Mouse (Mus musculus) MEL (cell line): ENCODE data around the gene Grcc10. TPM values are rescaled to one million over a fixed set of nuclear protein-coding genes. Genes with fewer than 3 reads are reported as not detected.

Source experiments
- DNase-seq: peaks from one replicate; pipeline ENCODE4 v3.0.0; 2011; ENCODE audit warnings: low read depth, low spot score
- H3K27ac ChIP-seq: 2 replicates; pipeline ENCODE4 v1.5.1; 2012; ENCODE audit warnings: low read depth, mild to moderate bottlenecking, control low read depth, low read length, moderate library complexity; ENCODE audit not compliant: control insufficient read depth
- H3K27me3 ChIP-seq, 2 experiments: fragments of 150-350 bp in 1 of 2; sonication (generic) in 1 of 2; 2 replicates each; pipeline ENCODE4 v1.6.1; 2012; ENCODE audit warnings: low read length in 2 of 2, mild to moderate bottlenecking in 2 of 2, improper control_type of control experiment in 1 of 2, moderate library complexity in 1 of 2; ENCODE audit not compliant: insufficient read depth in 2 of 2, control insufficient read depth in 1 of 2
- H3K36me3 ChIP-seq, 2 experiments: 2 replicates each; pipeline ENCODE4 v1.6.1; 2012 to 2014; ENCODE audit warnings: low read length in 2 of 2, improper control_type of control experiment in 1 of 2, inconsistent platforms in 1 of 2, mild to moderate bottlenecking in 1 of 2; ENCODE audit not compliant: insufficient read depth in 2 of 2, control insufficient read depth in 1 of 2
- H3K4me1 ChIP-seq, 2 experiments: fragments of 150-350 bp in 1 of 2; sonication (generic) in 1 of 2; 2 replicates each; pipeline ENCODE4 v1.6.1; 2012; ENCODE audit warnings: low read length in 2 of 2, improper control_type of control experiment in 1 of 2, mild to moderate bottlenecking in 1 of 2; ENCODE audit not compliant: insufficient read depth in 2 of 2, control insufficient read depth in 1 of 2
- H3K4me3 ChIP-seq, 2 experiments: fragments of 150-350 bp in 1 of 2; sonication (generic) in 1 of 2; 2 replicates each; pipeline ENCODE4 v1.5.1; 2012; ENCODE audit warnings: low read depth in 2 of 2, low read length in 2 of 2, mild to moderate bottlenecking in 2 of 2, moderate library complexity in 2 of 2, control low read depth in 1 of 2, improper control_type of control experiment in 1 of 2; ENCODE audit not compliant: control insufficient read depth in 1 of 2, insufficient read depth in 1 of 2
- H3K79me2 ChIP-seq: 2 replicates; pipeline ENCODE4 v1.6.1; 2012; ENCODE audit warnings: mild to moderate bottlenecking, low read length, moderate library complexity; ENCODE audit not compliant: control insufficient read depth, poor library complexity, insufficient read depth
- H3K9ac ChIP-seq: 2 replicates; pipeline ENCODE4 v1.6.1; 2012; ENCODE audit warnings: low read depth, mild to moderate bottlenecking, control low read depth, low read length, moderate library complexity; ENCODE audit not compliant: control insufficient read depth, poor library complexity, severe bottlenecking
- H3K9me3 ChIP-seq: fragments of 150-350 bp; sonication (generic); replicated peaks from 2 replicates; pipeline ENCODE4 v1.6.1; 2012; ENCODE audit warnings: mild to moderate bottlenecking, low read length, improper control_type of control experiment, moderate library complexity; ENCODE audit not compliant: insufficient read depth
- ELF1 ChIP-seq: IDR thresholded peaks from 2 replicates; pipeline ENCODE4 v1.6.1; 2014; ENCODE audit warnings: low read depth, mild to moderate bottlenecking, inconsistent platforms, low read length, improper control_type of control experiment, moderate library complexity
- MAZ ChIP-seq: IDR thresholded peaks from 2 replicates; pipeline ENCODE4 v1.6.1; 2012; ENCODE audit warnings: low read depth, mild to moderate bottlenecking, inconsistent platforms, low read length, improper control_type of control experiment
- MEF2A ChIP-seq: IDR thresholded peaks from 2 replicates; pipeline ENCODE4 v1.6.1; 2014; ENCODE audit warnings: low read depth, mild to moderate bottlenecking, inconsistent platforms, low read length, improper control_type of control experiment; ENCODE audit not compliant: poor library complexity, insufficient replicate concordance, severe bottlenecking; ENCODE audit errors: extremely low read depth
- POLR2AphosphoS2 ChIP-seq: IDR thresholded peaks from 2 replicates; pipeline ENCODE4 v1.6.1; 2011; ENCODE audit warnings: low read length, improper control_type of control experiment
- POLR2AphosphoS5 ChIP-seq: IDR thresholded peaks from 2 replicates; pipeline ENCODE4 v1.6.1; 2012; ENCODE audit warnings: low read depth, borderline replicate concordance, mild to moderate bottlenecking, inconsistent platforms, low read length, moderate library complexity, mixed read lengths
- RAD21 ChIP-seq: IDR thresholded peaks from 2 replicates; pipeline ENCODE4 v1.6.1; 2011; ENCODE audit warnings: mild to moderate bottlenecking, low read depth, low read length, improper control_type of control experiment
- RCOR1 ChIP-seq: IDR thresholded peaks from 2 replicates; pipeline ENCODE4 v1.6.1; 2012; ENCODE audit warnings: low read depth, mild to moderate bottlenecking, inconsistent platforms, low read length, improper control_type of control experiment
- polyA plus RNA-seq, 2 experiments: library from polyadenylated mRNA; stranded (reverse) in 1 of 2; unstranded in 1 of 2; fragments of >175 nt in 1 of 2; fragments of >200 nt in 1 of 2; gene quantifications; 2 replicates each; pipeline versions ENCODE4 v1.2.1 to v1.2.4; 2012; ENCODE audit warnings: low replicate concordance in 2 of 2, low read depth in 1 of 2; ENCODE audit not compliant: insufficient read length in 2 of 2, insufficient read depth in 1 of 2, missing spikeins in 1 of 2
- total RNA-seq: library from RNA; depleted of rRNA; stranded (reverse); fragments of 300-350 nt; gene quantifications from 2 replicates; pipeline ENCODE4 v1.2.3, GENCODE M21; 2012; rRNA removed

The Grcc10 gene
- total and polyA plus RNA-seq, 3 experiments: 57.4 to 62.9 TPM; not detected in 1

DNA sequence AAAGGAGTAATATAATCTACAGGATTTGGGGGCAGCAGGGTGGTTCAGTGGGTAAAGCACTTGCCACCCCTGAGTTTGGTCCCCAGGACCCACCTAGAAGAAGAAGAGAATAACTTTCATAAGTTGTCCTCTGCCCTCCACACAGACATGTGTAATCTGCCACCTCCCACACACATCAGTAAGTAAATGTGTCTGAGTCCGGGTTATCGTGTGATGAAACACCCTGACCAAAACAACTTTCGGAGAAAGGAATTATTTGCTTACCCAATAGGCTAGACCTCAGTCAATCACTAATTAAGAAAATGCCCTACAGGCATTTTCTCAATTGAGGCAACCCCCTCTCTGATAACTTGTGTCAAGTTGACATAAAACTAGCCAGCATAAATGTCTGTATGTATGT lies 50.7 kb downstream of the Grcc10 start:
- TF ChIP-seq POLR2AphosphoS2 (no peak), ELF1 (no peak), POLR2AphosphoS5 (no peak), RAD21 (no peak), MEF2A (no peak), MAZ (no peak), RCOR1 (no peak)
- Histone ChIP-seq H3K4me3 (no peak overlapping the region), H3K9me3 (no peaks in the 10 kb centered on the region), H3K79me2 (peaks cover 32% of the 10 kb centered on the region), H3K9ac (no peak overlapping the region), H3K27me3 (no peaks in the 10 kb centered on the region), H3K4me1 (peaks cover 26 to 28% of the 10 kb centered on the region in 2 experiments), H3K27ac (no peak overlapping the region), H3K36me3 (peaks cover 20 to 28% of the 10 kb centered on the region in 2 experiments)
- DNase-seq: no peak

Other genes with a start within 250 kb of the Grcc10 start
- gene C1rl, start 248.3 kb downstream of the Grcc10 start, total RNA-seq: 0.98 and 1.2 TPM in 2 replicates
- 1 to 10 TPM in 1 of 2 experiments, not detected in 1; 2.6 TPM for gene C1rl, start 248.3 kb downstream of the Grcc10 start, polyA plus RNA-seq
- gene C1ra, start 229.0 kb downstream of the Grcc10 start, total RNA-seq: 0.19 and 0.29 TPM in 2 replicates
- gene C1ra, start 229.0 kb downstream of the Grcc10 start, polyA plus RNA-seq: under 1 TPM in 1 of 2 experiments, not detected in 1; 0.28 TPM
- gene C1s1, start 199.0 kb downstream of the Grcc10 start, total RNA-seq: 0.36 and 0.46 TPM in 2 replicates
- gene C1s1, start 199.0 kb downstream of the Grcc10 start, polyA plus RNA-seq: 1 to 10 TPM in 1 of 2 experiments, not detected in 1; 1.5 TPM
- gene C1rb, start 171.1 kb downstream of the Grcc10 start, total RNA-seq: not detected in 2 replicates
- under 1 TPM in 1 of 2 experiments, not detected in 1; 0.03 TPM for gene C1rb, start 171.1 kb downstream of the Grcc10 start, polyA plus RNA-seq
- 0.12 and 0.16 TPM in 2 replicates for gene C1s2, start 105.3 kb downstream of the Grcc10 start, total RNA-seq
- gene C1s2, start 105.3 kb downstream of the Grcc10 start, polyA plus RNA-seq: under 1 TPM in 1 of 2 experiments, not detected in 1; 0.25 TPM
- 135 and 143 TPM in 2 replicates for gene Lpcat3, start 78.3 kb downstream of the Grcc10 start, total RNA-seq
- 100 to 1,000 TPM in 1 of 2 experiments, not detected in 1; 337 TPM for gene Lpcat3, start 78.3 kb downstream of the Grcc10 start, polyA plus RNA-seq
- gene Emg1, start 29.2 kb downstream of the Grcc10 start, total RNA-seq: 378 and 391 TPM in 2 replicates
- 100 to 1,000 TPM in 1 of 2 experiments, not detected in 1; 346 TPM for gene Emg1, start 29.2 kb downstream of the Grcc10 start, polyA plus RNA-seq
- 623 and 706 TPM in 2 replicates for gene Phb2, start 29.0 kb downstream of the Grcc10 start, total RNA-seq
- gene Phb2, start 29.0 kb downstream of the Grcc10 start, polyA plus RNA-seq: 100 to 1,000 TPM; 309 to 815 TPM
- 74.1 and 91.9 TPM in 2 replicates for gene Ptpn6, start 2.7 kb downstream of the Grcc10 start, total RNA-seq
- gene Ptpn6, start 2.7 kb downstream of the Grcc10 start, polyA plus RNA-seq: 100 to 1,000 TPM in 1 of 2 experiments, not detected in 1; 184 TPM
- not detected in 2 replicates for gene Gm45234, start 14.6 kb upstream of the Grcc10 start, total RNA-seq
- gene Gm45234, start 14.6 kb upstream of the Grcc10 start, polyA plus RNA-seq: under 1 TPM in 1 of 2 experiments, not detected in 1; 0.15 TPM
- 1.6 and 1.7 TPM in 2 replicates for gene Atn1, start 15.2 kb upstream of the Grcc10 start, total RNA-seq
- gene Atn1, start 15.2 kb upstream of the Grcc10 start, polyA plus RNA-seq: 10 to 100 TPM in 1 of 2 experiments, not detected in 1; 43.2 TPM
- gene Eno2, start 28.3 kb upstream of the Grcc10 start, total RNA-seq: 3.2 and 5.5 TPM in 2 replicates
- 10 to 100 TPM in 1 of 2 experiments, not detected in 1; 12.5 TPM for gene Eno2, start 28.3 kb upstream of the Grcc10 start, polyA plus RNA-seq
- 0.10 TPM in 1 of 2 replicates, not detected in the other for gene Lrrc23, start 38.4 kb upstream of the Grcc10 start, total RNA-seq
- under 1 TPM in 1 of 2 experiments, not detected in 1; 0.11 TPM for gene Lrrc23, start 38.4 kb upstream of the Grcc10 start, polyA plus RNA-seq
- 5.2 and 7.3 TPM in 2 replicates for gene Spsb2, start 67.3 kb upstream of the Grcc10 start, total RNA-seq
- 1 to 10 TPM in 1 of 2 experiments, not detected in 1; 7.7 TPM for gene Spsb2, start 67.3 kb upstream of the Grcc10 start, polyA plus RNA-seq
- 440 and 731 TPM in 2 replicates for gene Tpi1, start 72.9 kb upstream of the Grcc10 start, total RNA-seq
- gene Tpi1, start 72.9 kb upstream of the Grcc10 start, polyA plus RNA-seq: 1,000 to 10,000 TPM in 1 of 2 experiments, 100 to 1,000 TPM in 1; 102 to 1,182 TPM
- gene Usp5, start 88.1 kb upstream of the Grcc10 start, total RNA-seq: 101 and 102 TPM in 2 replicates
- 100 to 1,000 TPM in 1 of 2 experiments, not detected in 1; 129 TPM for gene Usp5, start 88.1 kb upstream of the Grcc10 start, polyA plus RNA-seq
- 54.5 and 70.0 TPM in 2 replicates for gene Cdca3, start 88.2 kb upstream of the Grcc10 start, total RNA-seq
- gene Cdca3, start 88.2 kb upstream of the Grcc10 start, polyA plus RNA-seq: 100 to 1,000 TPM in 1 of 2 experiments, not detected in 1; 185 TPM
- 0.08 TPM in 1 of 2 replicates, not detected in the other for gene Gnb3, start 98.9 kb upstream of the Grcc10 start, total RNA-seq
- gene Gnb3, start 98.9 kb upstream of the Grcc10 start, polyA plus RNA-seq: under 1 TPM in 1 of 2 experiments, not detected in 1; 0.21 TPM
- gene P3h3, start 116.4 kb upstream of the Grcc10 start, total RNA-seq: 0.23 and 0.29 TPM in 2 replicates
- 1 to 10 TPM in 1 of 2 experiments, not detected in 1; 2.1 TPM for gene P3h3, start 116.4 kb upstream of the Grcc10 start, polyA plus RNA-seq
- 0.08 and 0.20 TPM in 2 replicates for gene Gpr162, start 122.6 kb upstream of the Grcc10 start, total RNA-seq
- under 1 TPM in 1 of 2 experiments, not detected in 1; 0.84 TPM for gene Gpr162, start 122.6 kb upstream of the Grcc10 start, polyA plus RNA-seq
- not detected in 2 replicates for gene Cd4, start 146.8 kb upstream of the Grcc10 start, total RNA-seq
- not detected for gene Cd4, start 146.8 kb upstream of the Grcc10 start, polyA plus RNA-seq
- gene Lag3, start 170.3 kb upstream of the Grcc10 start, total RNA-seq: 0.16 and 0.35 TPM in 2 replicates
- 1 to 10 TPM in 1 of 2 experiments, not detected in 1; 1.3 TPM for gene Lag3, start 170.3 kb upstream of the Grcc10 start, polyA plus RNA-seq
- gene Ptms, start 178.7 kb upstream of the Grcc10 start, total RNA-seq: 19.8 and 31.8 TPM in 2 replicates
- gene Ptms, start 178.7 kb upstream of the Grcc10 start, polyA plus RNA-seq: 100 to 1,000 TPM in 1 of 2 experiments, not detected in 1; 177 TPM
- 133 and 154 TPM in 2 replicates for gene Mlf2, start 190.0 kb upstream of the Grcc10 start, total RNA-seq
- gene Mlf2, start 190.0 kb upstream of the Grcc10 start, polyA plus RNA-seq: 100 to 1,000 TPM in 1 of 2 experiments, not detected in 1; 340 TPM
- gene Cops7a, start 224.2 kb upstream of the Grcc10 start, total RNA-seq: 75.1 and 85.0 TPM in 2 replicates
- 100 to 1,000 TPM in 1 of 2 experiments, not detected in 1; 150 TPM for gene Cops7a, start 224.2 kb upstream of the Grcc10 start, polyA plus RNA-seq